9 mouse cellular contexts compared by ENCODE assay signal in genomic region chr7:19697949-19698906, GRCm38 (mm10). TPM values are rescaled to one million over a fixed set of nuclear protein-coding genes. Genes with fewer than 3 reads are reported as not detected.
A peak's percentile ranks its signal among the peaks of the same experiment; 100 is the strongest.
DNase-seq lines count a peak whose midpoint lies in the region; ATAC-seq and TF ChIP-seq lines count a peak whose summit lies in the region.
"Had no signal": no experiment of that assay in that cellular context is flagged by ENCODE, and none has a peak within 500 bp of the region (broad histone marks: within the 10 kb centered on the region; RNA-seq: fewer than 3 reads in every experiment).

No protein-coding gene starts in this region.

- TF ChIP-seq POLR2A in small intestine, adult 2 months (IDR thresholded peaks at IDR 0.05; ENCODE audit: low read depth, low read length), result no peak

- peak; percentile 53 to 54 for DNase-seq in cerebellum, postnatal 10 days
- no peak for DNase-seq in cerebellum, adult 11-12 months
- peak; percentile 55 for DNase-seq in embryo, embryonic 9.5 days (ENCODE audit: extremely low spot score)
- DNase-seq in hindbrain, postnatal 0 days (ENCODE audit: low spot score), result peak; percentile 54
- DNase-seq in liver, postnatal 0 days, result peak; percentile 63
- no peak for DNase-seq in natural killer cell, adult 2 months (ENCODE audit: low spot score in 2 of 2)
- no peak for DNase-seq in urinary bladder, adult 18-20 months (ENCODE audit: low spot score in 2 of 2)

- 2% methylated on average over 28 of the region's 28 CpGs for WGBS in hindbrain, postnatal 0 days
- 3% methylated on average over 28 of the region's 28 CpGs for WGBS in liver, postnatal 0 days (ENCODE audit: insufficient replicate concordance)
- 12% methylated on average over 28 of the region's 28 CpGs for WGBS in small intestine, adult 2 months

- H3K27ac ChIP-seq in hindbrain, postnatal 0 days, result peak overlapping the region; percentile 78
- H3K27ac ChIP-seq in liver, postnatal 0 days (ENCODE audit: low read depth), result peak overlapping the region; percentile 98
- H3K27ac ChIP-seq in small intestine, adult 2 months (ENCODE audit: insufficient read depth, low read depth, low read length), result 0 out of 2 replicates have a peak overlapping the region, but pooled peaks have one; percentile 20

- 0 out of 2 replicates have a peak, but pooled peaks have one; percentile 0 for ATAC-seq in hindbrain, postnatal 0 days
- ATAC-seq in liver, postnatal 0 days, result no peak

- peak; percentile 52 for TF ChIP-seq CTCF in hindbrain, postnatal 0 days (IDR thresholded peaks at IDR 0.05; ENCODE audit: low read depth)
- TF ChIP-seq CTCF in liver, postnatal 0 days (IDR thresholded peaks at IDR 0.05; ENCODE audit: low read depth), result peak; percentile 56
- TF ChIP-seq CTCF in small intestine, adult 2 months (IDR thresholded peaks at IDR 0.05; ENCODE audit: extremely low read depth, insufficient read length, insufficient replicate concordance, low read depth, low read length), result peak; percentile 19; the same call in 1 of the 2 replicates

- peaks cover 9% of the 10 kb centered on the region for H3K4me1 ChIP-seq in hindbrain, postnatal 0 days (ENCODE audit: insufficient read depth, low read length)
- peaks cover 71% of the 10 kb centered on the region for H3K4me1 ChIP-seq in liver, postnatal 0 days (ENCODE audit: insufficient read depth)
- peaks cover 24% of the 10 kb centered on the region for H3K4me1 ChIP-seq in small intestine, adult 2 months (ENCODE audit: control insufficient read depth, insufficient read depth, insufficient read length, low read length)

- TF ChIP-seq EP300 in liver, postnatal 0 days (IDR thresholded peaks at IDR 0.05; ENCODE audit: low read depth), result no peak

- H3K4me2 ChIP-seq in hindbrain, postnatal 0 days (ENCODE audit: low read depth, low read length), result peak overlapping the region; percentile 56
- peak overlapping the region; percentile 68 for H3K4me2 ChIP-seq in liver, postnatal 0 days (ENCODE audit: low read depth, low read length)

- H3K9ac ChIP-seq in hindbrain, postnatal 0 days (replicated peaks; ENCODE audit: low read length), result peak overlapping the region; percentile 58
- H3K9ac ChIP-seq in liver, postnatal 0 days (replicated peaks), result peak overlapping the region; percentile 83

- H3K4me3 ChIP-seq in hindbrain, postnatal 0 days (ENCODE audit: low read length), result peak overlapping the region; percentile 40
- H3K4me3 ChIP-seq in liver, postnatal 0 days (ENCODE audit: low read depth, low read length), result peak overlapping the region; percentile 49
- peak overlapping the region; percentile 36 for H3K4me3 ChIP-seq in small intestine, adult 2 months (ENCODE audit: low read depth, low read length)

- no peaks in the 10 kb centered on the region for H3K9me3 ChIP-seq in hindbrain, postnatal 0 days (ENCODE audit: low read length)
- H3K9me3 ChIP-seq in liver, postnatal 0 days (ENCODE audit: low read length), result no peaks in the 10 kb centered on the region

- H3K27me3 ChIP-seq in hindbrain, postnatal 0 days (ENCODE audit: insufficient read depth, low read length), result no peaks in the 10 kb centered on the region
- H3K27me3 ChIP-seq in liver, postnatal 0 days (ENCODE audit: insufficient read depth, low read length), result no peaks in the 10 kb centered on the region
- H3K27me3 ChIP-seq in small intestine, adult 2 months (ENCODE audit: control insufficient read depth, insufficient read depth, low read length), result no peaks in the 10 kb centered on the region

- peaks cover 5% of the 10 kb centered on the region; the same call in 1 of the 2 replicates for H3K36me3 ChIP-seq in hindbrain, postnatal 0 days (ENCODE audit: insufficient read depth, low read length)
- H3K36me3 ChIP-seq in liver, postnatal 0 days (replicated peaks; ENCODE audit: insufficient read depth, low read length), result peaks cover 15% of the 10 kb centered on the region
- H3K36me3 ChIP-seq in small intestine, adult 2 months (ENCODE audit: control insufficient read depth, insufficient read depth, low read length), result peaks cover 10% of the 10 kb centered on the region; the same call in 1 of the 2 replicates

RNA-seq across cellular contexts. Expression of gene Apoe, which starts 0.8 kb away (rescaled TPM):
- total RNA-seq in hindbrain, postnatal 0 days (2014; rRNA removed), result 2,123 and 2,525 TPM in 2 replicates
- 3,307 and 3,685 TPM in 2 replicates for polyA plus RNA-seq in hindbrain, postnatal 0 days (2015; fragmentation: Nextera tagmentation; extraction: Ambion mirVana)
- polyA plus RNA-seq in liver, postnatal 0 days (2015; fragmentation: Nextera tagmentation; extraction: Ambion mirVana), result 20,006 and 20,209 TPM in 2 replicates
- 591 and 688 TPM in 2 replicates for polyA plus RNA-seq in small intestine, adult 2 months (2012; rRNA removed)

RNA-seq across cellular contexts. Expression of gene Apoc1, which starts 5.8 kb away (rescaled TPM):
- 1.5 and 2.3 TPM in 2 replicates for total RNA-seq in hindbrain, postnatal 0 days (2014; rRNA removed)
- polyA plus RNA-seq in hindbrain, postnatal 0 days (2015; fragmentation: Nextera tagmentation; extraction: Ambion mirVana), result 13.9 and 14.2 TPM in 2 replicates
- 5,234 and 5,457 TPM in 2 replicates for polyA plus RNA-seq in liver, postnatal 0 days (2015; fragmentation: Nextera tagmentation; extraction: Ambion mirVana)
- polyA plus RNA-seq in small intestine, adult 2 months (2012; rRNA removed), result not detected in 2 replicates

RNA-seq across cellular contexts. Expression of gene Apoc4, which starts 16.9 kb away (rescaled TPM):
- not detected in 2 replicates for total RNA-seq in hindbrain, postnatal 0 days (2014; rRNA removed)
- not detected in 2 replicates for polyA plus RNA-seq in hindbrain, postnatal 0 days (2015; fragmentation: Nextera tagmentation; extraction: Ambion mirVana)
- polyA plus RNA-seq in liver, postnatal 0 days (2015; fragmentation: Nextera tagmentation; extraction: Ambion mirVana), result 2,808 and 2,914 TPM in 2 replicates
- 0.33 and 1.4 TPM in 2 replicates for polyA plus RNA-seq in small intestine, adult 2 months (2012; rRNA removed)
- total RNA-seq: heart, adult 18-20 months had no signal

RNA-seq across cellular contexts. Expression of gene Gm44805, which starts 17.0 kb away (rescaled TPM):
- not detected in 2 replicates for total RNA-seq in hindbrain, postnatal 0 days (2014; rRNA removed)
- polyA plus RNA-seq in hindbrain, postnatal 0 days (2015; fragmentation: Nextera tagmentation; extraction: Ambion mirVana), result not detected in 2 replicates
- 187 and 234 TPM in 2 replicates for polyA plus RNA-seq in liver, postnatal 0 days (2015; fragmentation: Nextera tagmentation; extraction: Ambion mirVana)
- polyA plus RNA-seq in small intestine, adult 2 months (2012; rRNA removed), result 0.37 and 0.69 TPM in 2 replicates
- total RNA-seq: heart, adult 18-20 months had no signal

RNA-seq across cellular contexts. Expression of gene Tomm40, which starts 17.0 kb away (rescaled TPM):
- total RNA-seq in hindbrain, postnatal 0 days (2014; rRNA removed), result 147 and 151 TPM in 2 replicates
- polyA plus RNA-seq in hindbrain, postnatal 0 days (2015; fragmentation: Nextera tagmentation; extraction: Ambion mirVana), result 172 and 173 TPM in 2 replicates
- polyA plus RNA-seq in liver, postnatal 0 days (2015; fragmentation: Nextera tagmentation; extraction: Ambion mirVana), result 81.5 and 83.6 TPM in 2 replicates
- polyA plus RNA-seq in small intestine, adult 2 months (2012; rRNA removed), result 62.8 and 72.9 TPM in 2 replicates

Comparison
In these comparisons a context has a peak if more than half of its experiments do, and no peak if none do; other contexts are left out.
1. DNase-seq: peak in cerebellum, postnatal 10 days (2 of 2), embryo, embryonic 9.5 days (single experiment), hindbrain, postnatal 0 days (single experiment) and liver, postnatal 0 days (single experiment); none in cerebellum, adult 11-12 months (single experiment), natural killer cell, adult 2 months (0 of 2) and urinary bladder, adult 18-20 months (0 of 2).
2. H3K27ac ChIP-seq: peak in every context shown above with its lines; median percentile 98 in liver, postnatal 0 days; 78 in hindbrain, postnatal 0 days; 20 in small intestine, adult 2 months.
3. RNA of gene Apoc1, which starts 5.8 kb away (polyA plus RNA-seq): 5,234 to 5,457 TPM in liver, postnatal 0 days; 13.9 to 14.2 TPM in hindbrain, postnatal 0 days and not detected in small intestine, adult 2 months; every median in the first group is over 100 times any median in the second.
4. RNA of gene Apoc4, which starts 16.9 kb away (polyA plus RNA-seq): 2,808 to 2,914 TPM in liver, postnatal 0 days; 0.33 to 1.4 TPM in small intestine, adult 2 months and not detected in hindbrain, postnatal 0 days; every median in the first group is over 1,000 times any median in the second.
5. Peak in every context shown above with its lines, with median percentiles within 50 percentile points of each other: H3K4me3 ChIP-seq and CTCF ChIP-seq.